Mouse (Mus musculus): ENCODE results near the gene Lelp1.

Lelp1 gene

GRCm38 (mm10) chr3:92142644-92143043 is at the start of gene Lelp1:
Gene Lelp1 (minus strand): TSS chr3:92142744.
- no peak for DNase-seq (ENCODE audit: low read depth, low spot score)

DNA sequence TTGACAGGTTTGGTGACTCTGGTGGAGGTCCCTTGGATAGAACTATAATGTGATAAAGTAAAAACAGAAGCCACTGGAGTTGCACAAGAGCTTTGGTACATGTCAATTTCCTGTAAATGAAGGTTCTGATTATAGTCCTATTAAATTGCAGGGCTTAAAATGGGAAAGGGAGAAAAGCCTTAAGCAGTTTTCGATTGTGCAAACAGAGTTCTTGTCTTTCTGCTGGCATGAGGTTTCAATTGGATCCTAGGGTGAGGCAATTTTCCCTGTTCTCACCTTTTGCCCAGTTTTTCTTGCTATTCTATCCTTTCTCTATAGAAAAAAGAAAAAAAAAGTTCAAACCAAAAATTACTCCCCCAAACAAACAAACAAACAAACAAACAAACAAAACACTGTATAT is 34.3 kb upstream of the Lelp1 start:
- no peak for DNase-seq (ENCODE audit: low read depth, low spot score)

- no peak for DNase-seq (ENCODE audit: low read depth, low spot score)
Observed at GRCm38 (mm10) chr3:92169847-92170246, 27.3 kb upstream of the Lelp1 start.

GRCm38 (mm10) chr3:92153322-92153721 is 10.8 kb upstream of the Lelp1 start:
- peak; percentile 63 for DNase-seq (ENCODE audit: low read depth, low spot score)

DNA sequence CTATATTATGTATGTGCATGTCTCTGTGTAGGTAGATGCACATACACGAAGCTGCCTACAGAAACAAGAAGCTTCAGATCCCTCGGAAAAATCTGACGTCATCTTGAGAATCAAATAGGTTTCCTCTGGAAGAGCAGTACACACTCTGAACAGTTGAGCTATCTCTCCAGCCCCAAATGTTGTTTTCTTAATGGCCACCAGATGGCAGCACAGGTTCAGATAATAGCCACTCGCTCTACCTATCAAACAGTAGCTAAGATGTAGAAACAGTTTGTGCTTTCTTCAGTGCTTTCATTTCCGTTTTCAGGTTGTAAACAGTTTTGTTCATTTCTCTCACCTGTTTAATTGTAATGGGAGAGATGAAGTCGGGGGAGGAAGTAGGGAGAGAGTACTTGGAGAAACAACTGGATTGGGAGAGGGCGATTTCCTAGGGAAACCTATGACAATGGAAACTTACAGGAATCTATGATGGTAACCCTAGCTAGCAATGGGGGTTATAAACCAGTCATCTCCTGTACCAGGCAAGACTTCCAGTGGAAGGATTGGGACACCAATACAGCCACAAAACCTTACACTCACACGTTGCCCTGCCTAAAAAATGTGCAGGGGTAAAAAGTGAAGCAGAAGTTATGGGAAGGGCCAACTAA is 8.2 kb upstream of the Lelp1 start:
- DNase-seq (ENCODE audit: low read depth, low spot score) = peak; percentile 76

GRCm38 (mm10) chr3:92147913-92148312 is 5.4 kb upstream of the Lelp1 start:
- DNase-seq (ENCODE audit: low read depth, low spot score) = no peak

DNA sequence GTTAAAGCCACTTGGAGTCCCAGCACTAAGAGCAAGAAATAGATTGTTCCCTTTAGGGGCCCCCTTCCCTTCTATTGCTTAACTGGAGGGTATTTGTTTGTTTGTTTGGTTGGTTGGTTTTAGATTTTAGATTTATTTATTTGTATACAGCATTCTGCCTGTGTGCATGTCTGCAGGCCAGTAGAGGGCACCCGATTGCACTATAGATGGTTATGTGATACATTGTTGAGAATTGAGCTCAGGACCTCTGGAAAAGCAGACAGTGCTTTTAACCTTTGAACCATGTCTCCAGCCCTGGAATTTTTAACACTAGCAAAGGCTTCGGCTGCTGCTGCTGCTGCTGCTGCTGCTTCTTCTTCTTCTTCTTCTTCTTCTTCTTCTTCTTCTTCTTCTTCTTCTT is 4.9 kb upstream of the Lelp1 start:
- DNase-seq (ENCODE audit: low read depth, low spot score) = peak; percentile 18

DNA sequence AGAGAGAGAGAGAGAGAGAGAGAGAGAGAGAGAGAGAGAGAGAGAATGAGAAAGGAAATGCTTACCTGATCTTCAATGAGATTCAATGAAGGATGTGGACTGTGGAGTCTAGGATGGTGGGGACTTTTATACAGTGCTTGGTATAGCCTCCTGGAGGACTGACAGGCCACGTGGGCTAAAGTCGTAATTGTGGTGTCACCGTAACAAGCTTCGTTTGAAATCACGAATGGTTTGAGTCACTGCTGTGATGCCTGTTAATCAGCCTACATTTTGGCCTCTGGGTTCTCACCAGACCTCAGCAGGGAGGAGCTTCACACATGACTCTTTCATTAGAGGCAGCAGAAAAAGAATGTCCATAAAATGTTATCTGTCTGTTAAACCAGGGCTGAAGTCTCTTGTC is 18.7 kb downstream of the Lelp1 start, which contains the start of gene Prr9:
TSS of gene Prr9 (minus strand) at position 101 of the 400 bp plus-strand sequence.
- no peak for DNase-seq (ENCODE audit: low read depth, low spot score)

DNA sequence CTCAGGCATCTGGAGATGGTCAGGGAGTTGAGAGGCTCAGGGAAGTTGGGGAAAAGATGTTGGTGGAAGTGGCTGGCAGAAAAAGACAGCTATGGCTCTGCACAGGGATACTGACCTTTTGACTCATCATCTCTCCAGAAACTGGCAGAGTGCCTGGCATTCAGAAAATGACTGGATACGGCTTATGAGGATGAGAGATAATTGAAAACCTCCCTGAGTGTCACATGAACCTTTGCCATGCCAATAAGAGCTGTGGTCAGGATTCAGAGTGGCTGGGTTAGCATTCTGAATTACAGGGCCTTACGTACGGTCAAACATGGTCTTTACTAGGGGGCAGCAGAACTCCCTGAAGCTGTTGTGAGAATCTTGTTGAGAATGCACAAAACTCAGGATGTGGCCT is 21.6 kb downstream of the Lelp1 start:
- DNase-seq (ENCODE audit: low read depth, low spot score) = no peak

DNA sequence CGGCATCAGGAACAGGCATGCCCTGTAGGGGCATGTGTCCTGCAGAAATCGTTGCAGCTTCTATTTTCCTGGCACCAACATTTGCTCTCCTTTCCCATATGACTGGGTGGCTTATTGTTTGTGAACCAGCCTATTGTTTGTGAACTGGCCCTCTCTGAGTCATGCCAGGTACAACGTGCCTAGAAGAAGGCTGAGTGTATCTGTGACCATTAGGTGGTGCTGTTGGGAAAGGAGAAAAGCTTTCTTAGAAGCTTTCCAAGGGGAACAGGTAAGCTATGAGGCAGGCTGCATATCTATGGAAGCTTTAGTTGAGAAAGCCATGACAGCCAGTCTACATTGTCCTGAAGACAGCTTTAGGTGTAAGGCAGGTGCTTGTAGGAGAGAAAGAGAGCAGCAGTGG is 24.6 kb downstream of the Lelp1 start:
- DNase-seq (ENCODE audit: low read depth, low spot score) = peak; percentile 51

GRCm38 (mm10) chr3:92111526-92111925 is 31.0 kb downstream of the Lelp1 start:
- no peak for DNase-seq (ENCODE audit: low read depth, low spot score)

DNA sequence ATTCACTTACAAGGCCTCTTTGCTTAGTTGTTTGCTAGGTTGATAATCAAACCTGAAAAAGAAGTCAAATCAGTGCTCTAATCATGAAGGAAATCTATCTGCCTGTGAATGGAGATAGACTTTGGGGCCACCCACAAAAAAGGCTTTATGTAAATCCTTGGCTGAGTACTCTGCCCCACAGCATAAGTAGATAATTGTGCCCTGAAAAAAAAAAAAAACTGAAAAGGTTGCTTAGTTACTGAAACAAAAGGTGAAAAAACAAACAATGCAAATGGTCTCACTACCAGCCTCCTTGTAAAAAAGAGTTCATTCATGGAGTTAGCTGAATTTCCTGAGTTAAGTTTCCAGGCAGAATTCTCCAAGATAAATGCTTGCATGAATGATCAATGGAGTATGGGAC is 31.8 kb downstream of the Lelp1 start:
- DNase-seq (ENCODE audit: low read depth, low spot score) = no peak

- peak; percentile 37 for DNase-seq (ENCODE audit: low read depth, low spot score)
Observed at GRCm38 (mm10) chr3:92106582-92106981, 36.0 kb downstream of the Lelp1 start.
